Mouse (Mus musculus) testis, adult 10 weeks (tissue): ENCODE results near the gene Dcaf8. TPM values are rescaled to one million over a fixed set of nuclear protein-coding genes. Genes with fewer than 3 reads are reported as not detected.

Experiments
- polyA plus RNA-seq: library from polyadenylated mRNA; stranded (reverse); fragments of 350-450 nt; fragmentation: Illumina TruSeq; extraction: RNeasy Lipid Tissue Mini Kit (QIAGEN cat#74804); gene quantifications from one replicate; pipeline ENCODE4 v1.2.3, GENCODE M21; 2014; ENCODE audit warnings: low read depth, low replicate concordance

The Dcaf8 gene
- 73.1 TPM for polyA plus RNA-seq

DNA sequence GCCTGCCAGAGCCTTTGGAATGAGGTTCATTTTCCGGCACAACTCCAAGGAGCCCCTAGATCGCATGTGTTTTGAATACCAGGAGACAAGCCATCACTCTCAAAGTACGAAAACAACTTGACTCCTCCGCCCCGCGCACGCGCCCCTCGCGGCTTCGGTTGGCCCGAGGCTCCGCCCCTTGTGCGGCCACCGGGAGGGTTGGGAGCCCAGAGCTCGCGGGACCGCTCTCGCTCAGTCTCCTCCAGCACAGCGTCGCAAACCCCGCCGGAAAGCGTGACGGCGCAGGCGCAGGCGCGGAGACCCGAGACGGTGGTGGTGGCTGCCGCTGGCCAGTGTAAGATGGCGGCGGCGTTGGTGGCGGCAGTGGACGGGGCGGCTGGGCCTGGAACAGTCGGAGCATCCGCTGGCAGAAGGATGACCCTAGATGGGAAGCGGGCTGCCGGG lies at the start of gene Dcaf8:
Gene Dcaf8, plus strand, starts transcription at position 250 of the 444 bp plus-strand sequence.

DNA sequence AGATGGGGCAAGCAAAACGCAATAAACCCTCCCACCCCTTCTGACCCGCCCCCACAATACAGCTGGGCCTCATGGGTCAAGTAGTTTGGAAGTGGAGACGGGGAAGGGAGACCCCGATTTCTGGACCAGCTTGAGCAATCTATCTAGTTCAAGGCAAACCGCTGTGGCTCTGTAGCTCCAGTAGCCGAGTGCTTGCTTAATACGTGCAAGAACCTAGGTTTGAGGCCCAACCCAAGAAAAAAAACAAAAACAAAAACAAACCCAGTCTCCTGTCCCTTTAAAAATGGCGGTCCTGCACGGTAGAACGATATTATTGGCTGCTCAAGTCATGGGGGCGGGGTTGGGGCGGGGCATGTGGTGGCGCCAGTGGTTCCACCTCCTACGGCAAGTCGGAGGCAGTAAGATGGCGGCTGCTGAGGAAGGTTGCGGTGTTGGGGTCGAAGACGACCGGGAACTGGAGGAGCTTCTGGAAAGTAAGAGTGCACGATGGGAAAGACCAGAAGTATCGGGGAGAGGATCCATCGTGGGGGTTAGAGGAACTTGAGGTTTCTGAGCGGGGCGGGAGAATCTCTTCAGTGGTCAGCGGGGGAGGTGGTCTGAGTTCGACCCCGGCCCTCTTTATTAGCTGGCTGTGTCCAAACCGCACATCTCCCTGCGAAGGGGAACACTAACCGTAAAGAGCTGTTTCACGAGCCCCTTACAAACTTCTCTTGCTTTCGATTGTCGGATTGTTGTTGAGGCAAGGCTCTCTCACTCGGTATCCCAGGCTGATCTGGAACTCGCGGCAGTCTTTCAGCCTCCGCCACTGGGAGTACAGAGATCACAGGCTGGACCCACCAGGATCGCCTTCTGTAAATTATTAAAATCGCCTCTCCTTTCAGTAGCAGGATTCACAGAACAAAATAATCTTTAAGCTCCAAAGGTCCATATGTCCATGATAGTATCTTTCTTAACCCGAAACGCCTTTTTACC lies 21.2 kb upstream of the Dcaf8 start, which contains the start of gene Pex19:
Gene Pex19, plus strand, starts transcription at position 380 of the 972 bp plus-strand sequence.

DNA sequence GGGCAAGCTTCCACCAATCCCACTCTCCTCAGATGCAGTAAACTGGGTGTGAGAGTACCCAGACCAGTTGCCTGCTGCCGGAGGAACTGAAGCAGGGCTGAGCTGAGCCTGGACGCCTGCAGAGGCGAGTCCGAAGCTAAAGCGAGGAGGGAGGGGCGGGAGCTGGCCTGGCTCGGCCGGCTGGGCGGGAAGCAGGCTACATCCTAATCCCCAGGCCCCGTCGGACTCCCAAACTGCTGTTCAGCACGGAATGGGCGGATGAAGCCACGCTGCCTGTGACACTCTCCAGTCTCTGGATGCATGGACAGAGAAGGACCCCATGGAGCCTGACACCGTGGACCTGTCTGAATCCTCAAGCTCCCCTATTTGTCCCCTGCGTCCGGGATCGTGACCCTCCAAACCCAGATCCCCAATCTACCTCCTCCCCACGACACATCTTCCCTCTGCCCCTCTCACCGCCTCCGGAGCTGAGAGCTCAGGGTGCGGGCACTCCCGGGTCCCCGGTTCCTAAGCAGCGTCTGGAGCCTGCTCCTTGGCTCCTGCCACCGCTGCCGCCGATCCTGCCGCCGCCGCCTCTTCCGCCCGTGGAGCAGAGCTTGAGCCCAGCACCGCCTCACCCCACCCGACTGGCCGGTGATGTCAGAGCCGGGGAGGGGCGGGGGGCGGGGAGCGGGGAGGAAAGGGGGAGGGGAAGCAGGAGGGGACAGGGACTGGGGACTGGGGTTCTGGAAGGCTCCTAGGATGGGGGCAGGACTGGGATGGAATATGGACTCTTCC lies 58.4 kb downstream of the Dcaf8 start, which contains the start of gene Pea15a:
Gene Pea15a, minus strand, starts transcription at position 664 of the 777 bp plus-strand sequence.

DNA sequence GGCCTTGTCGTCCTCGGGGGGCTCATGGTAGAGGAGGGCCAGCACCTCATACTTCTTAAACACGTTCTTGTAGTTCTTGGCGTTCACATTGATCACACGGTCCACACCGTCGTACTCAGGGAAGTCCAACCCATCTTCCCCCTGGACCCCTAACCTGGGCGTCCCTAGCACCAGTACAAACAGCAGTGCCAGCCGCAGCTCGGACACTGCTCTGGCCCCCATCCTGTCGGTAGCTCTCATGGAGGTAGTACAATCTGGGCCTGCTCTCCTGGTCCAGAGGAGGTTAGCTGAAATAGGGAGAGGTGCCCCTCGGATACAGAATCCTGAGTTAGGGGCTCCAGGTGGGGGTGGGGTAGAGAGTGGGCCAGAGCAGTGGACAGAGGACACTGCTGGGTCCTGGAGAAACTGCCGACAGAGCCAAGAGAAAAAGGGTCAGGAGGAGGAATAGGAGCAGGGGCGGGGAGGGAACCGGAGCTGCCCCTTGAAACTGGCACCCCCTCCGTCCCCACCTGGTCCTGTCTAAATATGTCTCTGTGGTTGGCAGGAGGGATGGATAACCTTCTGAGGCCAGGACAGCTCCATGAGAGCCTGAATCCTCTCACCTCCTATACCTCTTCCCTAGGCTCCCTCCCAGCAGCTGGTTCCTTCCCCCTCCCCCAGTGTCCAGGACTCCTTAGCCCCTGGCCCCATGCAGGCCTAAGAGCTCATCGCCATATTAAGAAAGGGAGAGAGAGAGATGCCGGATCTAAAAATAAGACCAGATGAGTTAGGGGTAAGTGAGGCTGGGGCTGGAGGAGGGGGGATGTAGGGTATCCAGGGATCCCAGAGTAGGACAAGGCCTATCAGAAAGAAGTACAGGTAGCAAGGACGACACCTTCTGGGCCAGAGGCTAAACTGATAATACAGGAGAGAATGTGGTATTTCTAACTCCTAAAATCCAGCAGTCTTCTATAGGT lies 71.8 kb downstream of the Dcaf8 start, which contains the start of gene Casq1:
Gene Casq1, minus strand, starts transcription at position 418 of the 956 bp plus-strand sequence.

Other genes with a start within 250 kb of the Dcaf8 start
- gene Slamf6, start 230.6 kb upstream of the Dcaf8 start, polyA plus RNA-seq = 0.06 TPM
- 0.35 TPM for gene Vangl2, start 119.6 kb upstream of the Dcaf8 start, polyA plus RNA-seq
- not detected for gene Nhlh1, start 90.5 kb upstream of the Dcaf8 start, polyA plus RNA-seq
- 78.8 TPM for gene Copa, start 65.6 kb upstream of the Dcaf8 start, polyA plus RNA-seq
- 17.9 TPM for gene Ncstn, start 65.3 kb upstream of the Dcaf8 start, polyA plus RNA-seq
- 19.4 TPM for gene Pex19, start 21.3 kb upstream of the Dcaf8 start, polyA plus RNA-seq
- 19.4 TPM for gene Pea15a, start 58.7 kb downstream of the Dcaf8 start, polyA plus RNA-seq
- 4.4 TPM for gene Casq1, start 71.8 kb downstream of the Dcaf8 start, polyA plus RNA-seq
- 286 TPM for gene Atp1a4, start 110.3 kb downstream of the Dcaf8 start, polyA plus RNA-seq
- gene Igsf8, start 113.6 kb downstream of the Dcaf8 start, polyA plus RNA-seq = 0.74 TPM
- 9.5 TPM for gene Atp1a2, start 150.0 kb downstream of the Dcaf8 start, polyA plus RNA-seq
- gene Kcnj9, start 181.2 kb downstream of the Dcaf8 start, polyA plus RNA-seq = 8.4 TPM
- gene Kcnj10, start 193.1 kb downstream of the Dcaf8 start, polyA plus RNA-seq = 0.10 TPM
- 6.7 TPM for gene Pigm, start 228.5 kb downstream of the Dcaf8 start, polyA plus RNA-seq